In genomic region chr17:33931159-33931866, GRCm38 (mm10) we compare ENCODE assay signal across 8 mouse cellular contexts. TPM values are rescaled to one million over a fixed set of nuclear protein-coding genes. Genes with fewer than 3 reads are reported as not detected.
A peak's percentile ranks its signal among the peaks of the same experiment; 100 is the strongest.
DNase-seq lines count a peak whose midpoint lies in the region; ATAC-seq and TF ChIP-seq lines count a peak whose summit lies in the region.

No protein-coding gene starts in this region.

- no peak for TF ChIP-seq POLR2A in ES-Bruce4 (IDR thresholded peaks at IDR 0.05; ENCODE audit: insufficient read depth, low read length)

- no peaks in the 10 kb centered on the region for H3K9me3 ChIP-seq in heart, embryonic 13.5 days
- no peaks in the 10 kb centered on the region for H3K9me3 ChIP-seq in ES-Bruce4 (replicated peaks; ENCODE audit: control insufficient read depth, insufficient read depth, low read length, poor library complexity, severe bottlenecking)
- H3K9me3 ChIP-seq in forebrain, postnatal 0 days (ENCODE audit: low read length): no peaks in the 10 kb centered on the region
- H3K9me3 ChIP-seq in liver, embryonic 15.5 days (replicated peaks): no peaks in the 10 kb centered on the region

- H3K36me3 ChIP-seq in heart, embryonic 13.5 days: peaks cover 61% of the 10 kb centered on the region
- no peaks in the 10 kb centered on the region for H3K36me3 ChIP-seq in ES-Bruce4 (ENCODE audit: control insufficient read depth, insufficient read depth, low read length, poor library complexity, severe bottlenecking)
- peaks cover 20% of the 10 kb centered on the region; the same call in 1 of the 2 replicates for H3K36me3 ChIP-seq in forebrain, postnatal 0 days (ENCODE audit: insufficient read depth)
- peaks cover 53% of the 10 kb centered on the region for H3K36me3 ChIP-seq in liver, embryonic 15.5 days (replicated peaks)

- TF ChIP-seq CTCF in ES-Bruce4 (IDR thresholded peaks at IDR 0.05; ENCODE audit: low read depth, low read length): no peak
- TF ChIP-seq CTCF in forebrain, postnatal 0 days (IDR thresholded peaks at IDR 0.05; ENCODE audit: low read depth): no peak

- ATAC-seq in heart, embryonic 13.5 days (ENCODE audit: extremely low read depth, insufficient number of reproducible peaks, low FRiP score, low TSS enrichment): no peak
- no peak for ATAC-seq in forebrain, postnatal 0 days
- ATAC-seq in liver, embryonic 15.5 days (ENCODE audit: insufficient read depth): no peak

- no peak overlapping the region for H3K27ac ChIP-seq in heart, embryonic 13.5 days (replicated peaks)
- peak overlapping the region; percentile 35 for H3K27ac ChIP-seq in ES-Bruce4 (ENCODE audit: insufficient read depth, low read length)
- no peak overlapping the region for H3K27ac ChIP-seq in forebrain, postnatal 0 days (ENCODE audit: low read depth, low read length)
- peak overlapping the region; percentile 53; the same call in 1 of the 2 replicates for H3K27ac ChIP-seq in liver, embryonic 15.5 days (replicated peaks)

- 39% methylated on average over 18 of the region's 18 CpGs for WGBS in heart, embryonic 13.5 days
- 41% methylated on average over 18 of the region's 18 CpGs for WGBS in forebrain, postnatal 0 days
- 40% methylated on average over 18 of the region's 18 CpGs for WGBS in liver, embryonic 15.5 days (ENCODE audit: insufficient replicate concordance)

- DNase-seq in heart, postnatal 4 days: no peak
- DNase-seq in forebrain, postnatal 0 days: no peak
- DNase-seq in right cerebral cortex, postnatal 14 days: no peak
- DNase-seq in left cerebral cortex, adult 18-20 months (ENCODE audit: low spot score in 2 of 2): no peak
- no peak for DNase-seq in embryo, embryonic 11 days

- peak overlapping the region; percentile 96 for H3K4me3 ChIP-seq in heart, embryonic 13.5 days
- H3K4me3 ChIP-seq in ES-Bruce4 (ENCODE audit: low read depth, low read length): peak overlapping the region; percentile 91
- peak overlapping the region; percentile 66 for H3K4me3 ChIP-seq in forebrain, postnatal 0 days (ENCODE audit: low read depth, low read length)
- H3K4me3 ChIP-seq in liver, embryonic 15.5 days (replicated peaks): peak overlapping the region; percentile 75

- H3K4me2 ChIP-seq in heart, embryonic 13.5 days: peak overlapping the region; percentile 100
- peak overlapping the region; percentile 87 for H3K4me2 ChIP-seq in forebrain, postnatal 0 days (ENCODE audit: low read depth)
- peak overlapping the region; percentile 99 for H3K4me2 ChIP-seq in liver, embryonic 15.5 days

- no peaks in the 10 kb centered on the region for H3K27me3 ChIP-seq in heart, embryonic 13.5 days (replicated peaks)
- no peaks in the 10 kb centered on the region for H3K27me3 ChIP-seq in ES-Bruce4 (ENCODE audit: control insufficient read depth, insufficient read depth, low read length, poor library complexity, severe bottlenecking)
- no peaks in the 10 kb centered on the region for H3K27me3 ChIP-seq in forebrain, postnatal 0 days (ENCODE audit: insufficient read depth, low read length)
- no peaks in the 10 kb centered on the region for H3K27me3 ChIP-seq in liver, embryonic 15.5 days

- peaks cover 25% of the 10 kb centered on the region for H3K4me1 ChIP-seq in heart, embryonic 13.5 days
- peaks cover 2% of the 10 kb centered on the region for H3K4me1 ChIP-seq in ES-Bruce4 (ENCODE audit: control insufficient read depth, insufficient read depth, low read length)
- peaks cover 3% of the 10 kb centered on the region; the same call in 1 of the 2 replicates for H3K4me1 ChIP-seq in forebrain, postnatal 0 days (ENCODE audit: insufficient read depth)
- H3K4me1 ChIP-seq in liver, embryonic 15.5 days (replicated peaks): peaks cover 55% of the 10 kb centered on the region

- TF ChIP-seq EP300 in ES-Bruce4 (IDR thresholded peaks at IDR 0.05; ENCODE audit: insufficient read depth, low read depth, low read length): no peak

- H3K9ac ChIP-seq in heart, embryonic 13.5 days: peak overlapping the region; percentile 98
- H3K9ac ChIP-seq in ES-Bruce4 (ENCODE audit: low read depth, poor library complexity, severe bottlenecking): peak overlapping the region; percentile 91
- H3K9ac ChIP-seq in forebrain, postnatal 0 days: peak overlapping the region; percentile 65; the same call in 1 of the 2 replicates
- H3K9ac ChIP-seq in liver, embryonic 15.5 days: peak overlapping the region; percentile 86; the same call in 1 of the 2 replicates

RNA-seq across cellular contexts. Expression of gene Rgl2, which starts 2.0 kb away (rescaled TPM):
- 32.6 and 37.6 TPM in 2 replicates for polyA plus RNA-seq in heart, embryonic 13.5 days (2015; fragmentation: Nextera tagmentation; extraction: Ambion mirVana)
- 10 to 100 TPM; 56.5 to 58.1 TPM for total RNA-seq in heart, postnatal 4 days (2021)
- polyA plus RNA-seq in ES-Bruce4 (2011; ENCODE audit: insufficient read depth, insufficient read length, low read depth, missing spikeins): 34.7 and 37.5 TPM in 2 replicates
- total RNA-seq in forebrain, postnatal 0 days (2014; rRNA removed): 75.7 and 76.3 TPM in 2 replicates
- polyA plus RNA-seq in forebrain, postnatal 0 days (2015; fragmentation: Nextera tagmentation; extraction: Ambion mirVana): 24.1 and 27.1 TPM in 2 replicates
- 8.2 and 10.2 TPM in 2 replicates for polyA plus RNA-seq in liver, embryonic 15.5 days (2015; fragmentation: Nextera tagmentation; extraction: Ambion mirVana)
- total RNA-seq in left cerebral cortex, adult 18-20 months (2021): 10 to 100 TPM; 62.2 to 63.5 TPM

RNA-seq across cellular contexts. Expression of gene Pfdn6, which starts 8.8 kb away (rescaled TPM):
- polyA plus RNA-seq in heart, embryonic 13.5 days (2015; fragmentation: Nextera tagmentation; extraction: Ambion mirVana): 113 and 125 TPM in 2 replicates
- total RNA-seq in heart, postnatal 4 days (2021): 10 to 100 TPM; 78.0 to 79.5 TPM
- polyA plus RNA-seq in ES-Bruce4 (2011; ENCODE audit: insufficient read depth, insufficient read length, low read depth, missing spikeins): 146 and 152 TPM in 2 replicates
- 57.0 and 78.4 TPM in 2 replicates for total RNA-seq in forebrain, postnatal 0 days (2014; rRNA removed)
- polyA plus RNA-seq in forebrain, postnatal 0 days (2015; fragmentation: Nextera tagmentation; extraction: Ambion mirVana): 173 and 185 TPM in 2 replicates
- 89.6 and 96.8 TPM in 2 replicates for polyA plus RNA-seq in liver, embryonic 15.5 days (2015; fragmentation: Nextera tagmentation; extraction: Ambion mirVana)
- total RNA-seq in left cerebral cortex, adult 18-20 months (2021): 10 to 100 TPM; 92.3 to 94.0 TPM

RNA-seq across cellular contexts. Expression of gene Wdr46, which starts 9.1 kb away (rescaled TPM):
- 20.5 and 20.6 TPM in 2 replicates for polyA plus RNA-seq in heart, embryonic 13.5 days (2015; fragmentation: Nextera tagmentation; extraction: Ambion mirVana)
- total RNA-seq in heart, postnatal 4 days (2021): 10 to 100 TPM; 13.3 to 14.4 TPM
- polyA plus RNA-seq in ES-Bruce4 (2011; ENCODE audit: insufficient read depth, insufficient read length, low read depth, missing spikeins): 25.3 and 30.2 TPM in 2 replicates
- total RNA-seq in forebrain, postnatal 0 days (2014; rRNA removed): 18.9 and 21.9 TPM in 2 replicates
- 15.9 and 23.2 TPM in 2 replicates for polyA plus RNA-seq in forebrain, postnatal 0 days (2015; fragmentation: Nextera tagmentation; extraction: Ambion mirVana)
- polyA plus RNA-seq in liver, embryonic 15.5 days (2015; fragmentation: Nextera tagmentation; extraction: Ambion mirVana): 18.4 and 19.3 TPM in 2 replicates
- 10 to 100 TPM; 12.5 to 13.8 TPM for total RNA-seq in left cerebral cortex, adult 18-20 months (2021)

RNA-seq across cellular contexts. Expression of gene Zbtb22, which starts 15.6 kb away (rescaled TPM):
- 12.8 and 12.9 TPM in 2 replicates for polyA plus RNA-seq in heart, embryonic 13.5 days (2015; fragmentation: Nextera tagmentation; extraction: Ambion mirVana)
- 10 to 100 TPM; 34.3 to 35.8 TPM for total RNA-seq in heart, postnatal 4 days (2021)
- polyA plus RNA-seq in ES-Bruce4 (2011; ENCODE audit: insufficient read depth, insufficient read length, low read depth, missing spikeins): 14.8 and 20.7 TPM in 2 replicates
- 34.4 and 44.0 TPM in 2 replicates for total RNA-seq in forebrain, postnatal 0 days (2014; rRNA removed)
- polyA plus RNA-seq in forebrain, postnatal 0 days (2015; fragmentation: Nextera tagmentation; extraction: Ambion mirVana): 20.4 and 22.3 TPM in 2 replicates
- 8.2 and 9.8 TPM in 2 replicates for polyA plus RNA-seq in liver, embryonic 15.5 days (2015; fragmentation: Nextera tagmentation; extraction: Ambion mirVana)
- total RNA-seq in left cerebral cortex, adult 18-20 months (2021): 10 to 100 TPM; 33.0 to 35.5 TPM

RNA-seq across cellular contexts. Expression of gene Tapbp, which starts 15.6 kb away (rescaled TPM):
- polyA plus RNA-seq in heart, embryonic 13.5 days (2015; fragmentation: Nextera tagmentation; extraction: Ambion mirVana): 34.2 and 36.8 TPM in 2 replicates
- total RNA-seq in heart, postnatal 4 days (2021): 10 to 100 TPM; 72.3 to 78.5 TPM
- 81.0 and 97.3 TPM in 2 replicates for polyA plus RNA-seq in ES-Bruce4 (2011; ENCODE audit: insufficient read depth, insufficient read length, low read depth, missing spikeins)
- total RNA-seq in forebrain, postnatal 0 days (2014; rRNA removed): 27.2 and 36.0 TPM in 2 replicates
- 25.0 and 26.2 TPM in 2 replicates for polyA plus RNA-seq in forebrain, postnatal 0 days (2015; fragmentation: Nextera tagmentation; extraction: Ambion mirVana)
- polyA plus RNA-seq in liver, embryonic 15.5 days (2015; fragmentation: Nextera tagmentation; extraction: Ambion mirVana): 33.3 and 35.7 TPM in 2 replicates
- total RNA-seq in left cerebral cortex, adult 18-20 months (2021): 10 to 100 TPM; 42.0 to 53.5 TPM

Comparison
In these comparisons a context has a peak if more than half of its experiments do, and no peak if none do; other contexts are left out.
1. H3K27ac ChIP-seq: peak in ES-Bruce4 (single experiment) and liver, embryonic 15.5 days (single experiment); none in heart, embryonic 13.5 days (single experiment) and forebrain, postnatal 0 days (single experiment).
2. Peak in every context shown above with its lines, with median percentiles within 50 percentile points of each other: H3K4me2 ChIP-seq, H3K4me3 ChIP-seq and H3K9ac ChIP-seq.